Mouse (Mus musculus) fibroblast of lung, adult 2 months (primary cell): ENCODE data around the gene Samd4b.

ENCODE experiments used
- DNase-seq: peaks from one replicate; pipeline ENCODE4 v3.0.0-alpha.2; 2011; ENCODE audit warnings: low read depth

Samd4b gene

DNA sequence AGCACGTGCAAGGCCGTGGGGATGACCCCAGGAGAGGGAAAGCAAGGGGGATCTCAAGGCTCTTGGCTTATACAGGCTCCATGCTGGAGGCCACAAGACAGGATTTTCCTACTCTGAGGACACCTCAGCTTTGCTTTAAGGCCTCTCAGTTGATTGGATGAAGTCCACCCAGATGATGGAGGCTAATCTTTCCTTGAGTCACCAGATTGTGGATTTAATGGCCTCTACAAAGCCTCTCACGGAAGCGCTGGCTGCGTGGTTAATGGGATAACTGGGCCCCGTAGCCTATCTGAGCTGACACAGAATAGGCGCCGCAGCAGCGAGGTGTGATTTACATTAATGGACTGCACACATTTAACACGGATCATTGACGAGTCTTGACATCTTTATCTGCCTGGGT is 102.5 kb downstream of the Samd4b start:
- DNase-seq = no peak

DNA sequence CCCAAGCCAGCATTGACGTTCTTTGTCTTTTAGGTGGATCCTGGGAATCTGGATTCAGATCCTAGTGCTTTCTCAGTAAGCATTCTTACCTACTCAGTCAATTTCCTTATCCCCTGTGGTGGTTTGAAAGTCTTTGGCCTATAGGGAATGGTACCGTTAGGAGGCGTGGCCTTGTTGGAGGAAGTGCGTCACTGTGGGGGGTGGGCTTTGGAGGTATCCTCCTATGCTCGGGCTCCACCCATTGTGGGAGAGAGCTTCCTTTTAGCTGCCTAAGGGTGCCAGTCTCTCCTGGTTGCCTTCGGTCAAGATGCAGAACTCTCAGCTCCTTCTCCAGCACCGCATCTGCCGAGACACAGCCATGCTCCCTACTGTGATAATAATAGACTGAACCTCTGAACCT is 105.6 kb downstream of the Samd4b start:
- no peak for DNase-seq

DNA sequence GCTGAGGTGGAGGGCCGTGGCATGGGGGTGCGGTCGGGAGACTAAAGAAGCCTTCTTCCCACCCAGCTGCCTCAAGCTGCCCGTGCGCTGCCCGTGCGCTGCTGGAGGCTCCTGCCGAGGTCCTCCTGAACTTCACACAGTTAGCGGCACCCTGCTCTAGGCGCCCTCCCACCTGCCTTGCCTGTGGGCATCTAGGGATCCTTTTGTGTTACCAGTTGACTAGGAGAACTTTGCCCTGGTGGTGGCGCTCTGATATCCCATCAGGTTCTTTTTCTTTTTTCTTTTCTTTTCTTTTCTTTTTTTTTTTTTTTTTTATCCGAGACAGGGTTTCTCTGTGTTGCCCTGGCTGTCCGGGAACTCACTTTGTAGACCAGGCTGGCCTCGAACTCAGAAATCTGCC is 107.0 kb downstream of the Samd4b start:
- no peak for DNase-seq

GRCm38 (mm10) chr7:28490410-28490809 is 107.5 kb downstream of the Samd4b start:
- no peak for DNase-seq

DNA sequence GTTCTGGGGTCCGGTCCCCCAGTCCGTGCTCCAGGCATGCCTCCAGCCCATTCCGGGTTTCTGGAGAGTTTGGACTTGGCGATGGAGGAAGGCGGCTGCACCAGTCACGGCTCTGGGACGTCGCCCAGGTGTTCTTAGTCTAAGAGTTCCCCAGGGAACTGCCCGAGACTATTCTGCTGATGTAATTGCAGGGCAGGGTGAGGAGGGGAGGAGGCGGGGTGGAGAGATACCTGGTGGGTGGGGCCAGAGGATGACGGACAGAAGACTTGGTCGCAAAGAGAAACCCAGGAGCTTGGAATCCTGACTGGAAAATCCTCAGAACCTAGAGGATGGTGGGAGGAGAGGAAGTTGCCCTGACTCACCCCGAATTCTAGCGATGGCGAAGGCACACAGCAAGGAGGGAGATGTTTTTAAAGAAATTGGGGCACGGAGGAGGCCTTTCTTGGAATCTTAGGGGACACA is 109.9 kb downstream of the Samd4b start:
- peak; percentile 8 for DNase-seq

DNA sequence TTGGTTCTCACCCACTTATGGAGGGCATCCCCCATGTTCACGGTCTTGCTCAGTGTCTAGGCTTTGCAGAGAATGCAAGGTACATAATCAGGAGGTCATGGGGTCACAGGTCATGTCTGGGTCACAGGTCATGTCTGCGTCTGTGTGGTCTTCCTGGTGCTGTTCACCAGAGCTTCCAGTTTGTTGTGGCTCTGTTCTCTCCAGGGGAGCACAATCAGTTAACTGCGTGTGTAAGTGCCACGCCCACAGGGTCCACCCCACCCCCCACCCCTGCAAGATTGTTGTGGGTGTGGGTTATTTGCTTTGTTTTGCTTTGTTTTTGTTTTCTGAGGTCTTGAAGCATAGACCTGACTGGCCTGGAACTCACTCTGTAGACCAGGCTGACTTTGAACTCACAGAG is 113.8 kb downstream of the Samd4b start:
- DNase-seq = no peak

DNA sequence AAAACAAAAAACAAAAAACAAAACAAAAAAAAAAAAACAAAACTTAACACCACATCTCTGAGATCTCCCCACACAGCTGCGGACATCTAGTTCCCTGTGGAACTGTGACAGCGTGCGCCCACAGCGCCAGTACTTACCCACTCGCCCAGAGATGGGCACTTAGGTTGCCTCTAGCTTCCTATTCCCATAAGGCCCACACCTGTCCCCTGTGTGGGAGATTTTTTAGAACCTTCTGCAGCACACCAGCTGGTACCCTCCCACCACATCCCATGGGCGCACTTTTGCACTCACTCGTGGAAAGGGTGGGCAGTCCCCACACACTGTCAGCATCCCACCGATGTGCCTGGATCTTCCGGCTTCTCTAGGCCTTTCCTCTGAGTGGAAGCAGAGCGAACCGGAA is 115.1 kb downstream of the Samd4b start:
- DNase-seq = no peak

DNA sequence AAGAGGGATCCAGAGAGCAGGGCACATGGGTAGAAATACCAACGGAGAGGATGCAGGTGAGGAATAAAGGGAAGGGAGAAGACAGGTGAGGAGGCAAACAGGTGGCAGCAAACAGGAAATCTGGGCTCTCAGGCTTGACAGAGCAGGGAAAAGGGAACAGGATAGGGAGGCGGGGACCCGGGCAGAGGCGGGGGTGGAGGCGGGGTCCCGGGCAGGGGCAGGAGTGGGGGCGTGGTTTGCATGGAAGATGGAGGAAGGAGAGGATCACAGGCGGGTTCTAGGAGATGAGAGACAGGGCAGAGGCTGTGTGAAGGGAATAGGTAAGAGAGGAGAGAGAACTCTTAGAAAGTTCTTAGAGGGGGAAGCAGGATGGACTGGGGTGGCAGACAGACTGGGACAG is 119.1 kb downstream of the Samd4b start:
- DNase-seq = no peak

GRCm38 (mm10) chr7:28477363-28477762 is 120.6 kb downstream of the Samd4b start:
- no peak for DNase-seq

GRCm38 (mm10) chr7:28476191-28476590 is 121.8 kb downstream of the Samd4b start:
- no peak for DNase-seq

GRCm38 (mm10) chr7:28467213-28467751 is 130.7 kb downstream of the Samd4b start:
- no peak for DNase-seq

GRCm38 (mm10) chr7:28466721-28467212 is 131.2 kb downstream of the Samd4b start:
- no peak for DNase-seq

GRCm38 (mm10) chr7:28464416-28465212 is 133.3 kb downstream of the Samd4b start:
- no peak for DNase-seq

DNA sequence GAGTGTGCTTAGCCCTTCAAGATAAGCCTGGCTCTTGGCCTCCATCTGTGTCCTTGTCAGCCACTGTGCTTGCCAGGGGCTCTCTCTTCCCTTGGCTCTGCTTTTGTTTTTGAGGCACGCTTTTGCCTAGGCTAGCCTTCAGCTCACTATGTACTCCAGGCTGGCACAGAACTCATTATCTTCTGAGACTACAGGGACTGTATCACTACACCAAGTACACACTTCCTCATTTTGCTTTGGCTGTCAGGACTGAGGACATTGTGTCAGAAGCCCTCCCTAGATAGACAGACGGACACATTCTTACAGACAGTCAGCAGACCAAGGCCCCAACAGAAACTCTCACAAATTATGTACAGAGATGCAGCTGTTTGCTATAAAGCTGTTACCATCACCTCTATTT is 135.2 kb downstream of the Samd4b start:
- DNase-seq = no peak

- DNase-seq = no peak
These were observed 137.6 kb downstream of the Samd4b start for GRCm38 (mm10) chr7:28460361-28460760.

DNA sequence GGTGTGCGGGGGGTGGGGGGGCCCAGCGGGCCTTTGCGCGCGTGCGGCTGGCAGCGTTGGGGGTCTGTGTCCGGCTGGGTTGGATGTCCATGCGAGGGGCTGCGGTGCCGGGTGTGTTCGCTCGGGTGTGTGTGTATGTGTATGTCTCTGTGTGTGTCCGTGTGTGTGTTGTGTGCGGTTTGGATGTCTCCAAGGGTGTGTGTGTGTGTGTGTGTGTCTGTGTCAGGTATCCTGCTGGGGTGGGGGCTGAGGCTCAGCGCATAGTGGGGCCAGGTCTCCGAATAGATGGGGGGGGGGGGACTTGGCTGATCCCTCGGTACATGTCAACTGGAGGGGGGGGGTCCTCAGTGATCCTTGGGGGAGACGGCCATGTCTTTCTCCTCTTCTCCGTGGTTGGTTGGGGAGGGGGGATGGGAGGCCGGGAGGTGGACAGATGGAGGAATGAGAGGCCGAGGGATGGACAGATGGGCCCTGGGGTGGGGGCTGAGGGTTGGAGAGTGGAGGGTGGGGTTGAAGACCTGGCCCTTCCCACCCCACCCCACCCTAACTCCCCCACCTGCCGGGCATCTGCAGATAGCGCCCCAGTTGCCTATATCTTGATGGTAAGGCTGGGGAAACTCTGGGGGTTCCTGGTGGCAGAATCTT is 145.5 kb downstream of the Samd4b start:
- no peak for DNase-seq

DNA sequence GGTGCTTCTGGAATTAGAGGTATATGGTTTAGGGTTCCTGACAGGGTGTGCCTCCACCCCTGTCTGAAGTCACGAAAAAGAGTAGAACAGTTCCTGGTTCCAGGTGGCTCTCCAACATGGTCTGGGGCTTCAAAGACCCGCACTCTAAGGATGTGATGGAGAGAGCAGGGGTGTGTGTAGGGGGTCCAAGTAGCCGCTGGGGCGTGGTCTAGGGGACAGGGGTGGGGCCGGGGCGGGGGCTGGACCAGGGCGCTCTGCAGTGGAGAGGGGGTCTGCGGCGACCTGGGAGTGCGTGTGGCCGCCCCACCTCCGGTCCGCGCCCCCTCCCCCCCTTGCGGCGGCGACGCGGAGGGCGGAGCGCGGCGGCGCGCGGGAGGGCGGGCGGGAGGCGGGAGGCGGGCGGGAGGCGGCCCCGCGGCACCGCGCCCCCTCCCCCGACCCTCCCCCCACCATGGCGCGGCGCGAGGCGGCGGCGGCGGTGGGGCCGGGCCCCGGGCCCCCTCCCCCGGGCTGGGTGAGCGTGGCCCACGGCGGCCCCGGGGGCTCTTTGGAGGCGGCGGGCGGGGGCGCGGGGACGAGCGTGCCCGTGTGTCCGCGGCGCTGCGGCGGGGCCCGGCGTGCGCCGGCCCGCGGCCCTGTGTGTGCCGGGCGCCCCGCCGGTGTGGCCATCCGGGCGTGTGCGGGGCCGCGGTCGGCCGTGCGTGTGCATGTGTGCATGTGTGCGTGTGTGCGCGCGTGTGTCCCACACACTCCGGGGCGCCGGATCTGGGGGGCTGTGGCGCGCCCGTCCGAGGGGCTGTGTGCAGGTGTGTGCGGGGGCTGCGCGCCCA is 146.2 kb downstream of the Samd4b start, which contains the start of gene Lrfn1:
Gene Lrfn1, plus strand, starts transcription at position 450 of the 830 bp plus-strand sequence.
- no peak for DNase-seq

GRCm38 (mm10) chr7:28447865-28448820 is 149.8 kb downstream of the Samd4b start:
- no peak for DNase-seq

DNA sequence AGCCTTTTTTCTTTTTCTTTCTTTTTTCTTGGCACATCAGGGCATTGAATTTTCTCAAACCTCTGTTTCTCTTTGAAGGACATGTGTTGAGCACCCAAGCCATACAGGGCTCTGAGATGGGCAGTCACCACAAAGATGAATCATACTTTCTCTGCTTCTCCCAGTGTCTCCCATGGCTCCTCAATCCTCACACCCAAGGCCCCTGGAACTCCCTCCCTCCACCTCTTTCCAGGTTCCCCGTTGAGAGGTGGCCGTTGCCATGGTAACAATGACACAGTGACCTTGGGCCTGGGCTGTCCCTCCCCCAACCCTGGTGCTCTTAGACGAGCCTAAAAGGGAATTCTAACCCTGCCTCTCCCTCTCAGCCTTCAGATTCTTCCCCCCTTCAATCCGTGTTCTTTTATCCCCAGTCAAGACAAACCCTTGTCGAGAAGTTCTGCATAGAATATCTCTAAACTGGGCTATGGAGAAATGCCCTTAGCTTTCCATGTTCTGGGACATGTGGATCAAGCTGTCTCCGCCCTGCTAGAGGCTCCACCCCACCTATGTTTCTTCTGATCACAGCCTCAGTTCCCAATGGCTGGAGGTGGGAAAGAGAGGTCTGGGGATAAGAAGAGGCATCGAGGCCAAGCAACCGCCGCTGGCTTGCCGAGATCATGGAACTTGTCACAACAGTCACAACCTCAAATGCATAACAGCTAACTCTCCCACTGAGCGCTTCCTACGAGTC is 150.7 kb downstream of the Samd4b start:
- DNase-seq = no peak

DNA sequence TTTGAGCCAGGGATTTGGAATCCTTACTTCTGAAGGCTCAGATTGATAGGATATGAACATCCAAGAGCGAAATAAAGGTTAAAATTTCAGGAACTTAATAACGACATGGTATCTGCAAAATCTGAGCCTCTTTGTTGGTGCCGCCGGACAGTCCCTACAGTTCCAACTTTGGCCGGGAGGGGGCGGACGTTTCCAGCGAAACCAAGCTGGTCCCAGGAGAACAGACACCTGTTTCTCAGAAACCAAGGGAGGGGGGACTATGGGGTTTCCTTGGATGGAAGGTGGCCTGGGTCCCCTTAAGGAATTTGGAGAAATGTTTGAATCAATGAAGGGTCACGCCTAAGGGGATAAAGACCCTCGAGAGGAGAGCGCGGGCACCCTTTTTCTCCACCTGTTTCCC is 151.5 kb downstream of the Samd4b start:
- DNase-seq = peak; percentile 14
